Mouse (Mus musculus) urinary bladder, postnatal 14 days (tissue): ENCODE results near the gene Gm1553.

Experiments
- DNase-seq: peaks from one replicate; pipeline ENCODE4 v3.0.0; 2021; ENCODE audit warnings: low spot score

Gene Gm1553

GRCm38 (mm10) chr10:82492518-82492917 lies at the start of gene Gm1553:
TSS of gene Gm1553 (minus strand) at chr10:82492618.
- DNase-seq = no peak
